Mouse (Mus musculus) lung, adult 18-20 months (tissue): ENCODE results near the gene Elmsan1.

Experiments used
- DNase-seq, 2 experiments: peaks; one replicate each; pipeline ENCODE4 v3.0.0; 2022; ENCODE audit warnings: mixed read lengths in 2 of 2

The Elmsan1 gene

GRCm38 (mm10) chr12:84192741-84193641, 25.7 kb downstream of the Elmsan1 start:
- DNase-seq: peak; percentile 65 to 77

- no peak for DNase-seq
Measured at GRCm38 (mm10) chr12:84192280-84192679, 26.4 kb downstream of the Elmsan1 start.

DNA sequence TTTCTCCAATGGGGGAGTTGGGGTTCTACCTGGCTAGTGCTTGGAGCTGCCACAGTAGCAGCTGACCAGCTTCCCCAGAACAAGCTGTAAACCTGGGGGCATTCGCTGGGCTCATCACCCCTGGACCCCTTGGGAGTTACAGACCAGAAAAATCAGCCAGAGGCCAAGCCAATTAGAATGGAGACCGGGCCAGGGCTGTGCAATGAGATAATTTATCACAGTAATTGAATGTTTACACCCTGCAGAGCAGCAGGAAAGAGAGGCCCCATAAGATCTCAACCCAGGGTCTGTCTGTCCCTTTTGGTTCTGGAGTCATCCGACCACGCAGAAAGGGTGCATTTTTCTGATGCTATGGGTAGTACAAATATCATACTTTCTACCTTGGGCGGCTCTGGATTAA, 26.9 kb downstream of the Elmsan1 start:
- no peak for DNase-seq

- DNase-seq: no peak
Measured at GRCm38 (mm10) chr12:84191190-84191589, 27.5 kb downstream of the Elmsan1 start.

DNA sequence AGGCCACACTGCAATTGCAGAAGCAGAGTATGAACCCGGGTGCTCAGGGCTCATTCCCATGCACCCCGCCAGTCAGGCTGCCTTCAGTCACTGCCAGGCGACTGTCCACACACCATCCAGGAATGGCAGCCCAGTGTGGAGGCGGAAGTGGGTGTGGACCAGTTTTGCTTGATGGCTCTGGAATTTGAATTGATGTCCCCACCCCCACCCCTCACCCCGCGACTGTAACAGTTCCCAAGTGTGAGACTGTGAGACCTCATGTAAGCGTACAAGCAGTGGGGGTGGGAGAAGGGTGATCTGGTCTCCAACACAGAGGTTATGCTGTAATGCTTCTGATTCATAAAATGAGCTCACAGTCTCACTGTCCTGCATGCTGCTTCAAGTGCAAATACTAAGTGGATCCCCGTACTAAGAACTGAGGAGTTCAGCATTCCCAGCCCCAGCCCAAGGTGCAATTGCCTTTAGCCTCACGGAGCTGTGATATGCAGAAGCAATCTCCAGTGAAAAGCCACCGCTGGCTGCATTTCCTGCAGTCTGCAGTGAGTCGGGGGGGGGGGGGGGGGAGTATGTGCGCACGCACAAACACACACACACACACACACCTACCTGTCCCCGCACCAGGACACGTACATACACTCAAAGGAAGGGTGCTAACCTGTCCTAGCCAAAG, 28.4 kb downstream of the Elmsan1 start:
- no peak for DNase-seq

DNA sequence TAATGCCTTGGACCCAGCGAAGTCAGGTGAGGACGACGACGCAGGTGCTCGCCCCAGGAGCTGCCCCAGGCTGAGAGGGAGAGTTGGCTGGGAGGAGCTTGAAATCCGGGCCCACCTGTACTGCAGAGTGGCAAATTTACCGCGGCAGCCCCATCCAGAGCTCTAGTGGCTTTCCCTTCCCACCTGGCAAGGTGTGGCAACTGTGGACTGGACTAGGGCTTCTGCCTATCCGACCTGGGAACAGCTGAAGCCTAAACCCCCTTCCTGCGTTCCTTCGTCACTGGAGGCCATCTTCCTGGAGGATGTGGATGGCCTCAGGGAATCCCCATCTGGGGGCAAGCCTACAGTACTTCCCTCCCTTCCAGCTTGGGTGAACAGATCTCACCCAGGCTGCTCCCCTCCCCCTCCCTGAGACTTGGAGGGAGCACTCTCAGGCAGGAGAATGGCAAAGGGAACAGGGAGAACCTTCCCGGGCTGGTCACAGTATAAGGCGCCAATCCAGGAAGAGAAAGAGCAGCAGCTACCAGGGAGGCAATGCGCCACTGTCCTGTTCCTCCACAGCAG, 29.7 kb downstream of the Elmsan1 start:
- no peak for DNase-seq

DNA sequence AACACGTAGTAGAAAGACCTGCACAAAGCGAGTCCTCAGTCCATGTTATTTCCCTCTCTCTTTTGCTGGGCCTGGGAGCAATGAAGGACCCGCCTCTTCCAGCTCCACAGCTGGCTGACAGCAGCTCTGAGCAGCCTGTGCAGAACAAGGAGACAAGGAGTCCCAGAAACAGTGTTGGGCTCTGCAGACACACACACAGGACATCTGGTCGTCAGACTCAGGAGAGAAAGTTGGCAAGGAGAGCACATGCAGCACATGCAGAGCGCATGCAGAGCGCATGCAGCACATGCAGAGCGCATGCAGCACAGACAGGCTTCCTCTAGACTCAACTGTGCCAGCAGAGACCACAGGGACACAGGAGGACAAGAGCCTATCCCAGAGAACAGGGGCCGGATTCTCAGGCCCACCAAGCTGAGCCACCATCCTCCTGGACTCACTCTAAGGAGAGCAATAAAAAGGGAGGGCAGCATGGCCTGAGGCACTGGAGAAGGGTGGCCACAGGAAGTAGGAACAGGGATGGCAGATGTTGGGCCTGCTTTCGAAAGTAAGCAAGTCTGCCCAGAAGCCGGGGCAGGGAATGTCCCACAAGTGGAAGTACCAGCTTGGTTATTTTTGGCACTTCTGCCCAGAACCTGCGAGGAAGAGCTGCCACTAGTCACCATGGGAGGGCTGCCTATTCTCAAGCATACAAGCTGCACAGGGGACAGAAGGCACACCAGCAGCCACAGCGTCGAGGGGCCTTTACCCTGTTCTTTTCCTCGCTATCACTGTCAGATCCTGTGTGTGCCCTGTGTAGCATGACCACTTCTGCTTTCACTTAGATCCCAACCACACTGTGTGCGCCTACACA, 30.7 kb downstream of the Elmsan1 start:
- DNase-seq: peak in 1 of 2 experiments; percentile 6

- peak; percentile 89 to 92 for DNase-seq
Measured at GRCm38 (mm10) chr12:84186950-84187349, 31.7 kb downstream of the Elmsan1 start.

DNA sequence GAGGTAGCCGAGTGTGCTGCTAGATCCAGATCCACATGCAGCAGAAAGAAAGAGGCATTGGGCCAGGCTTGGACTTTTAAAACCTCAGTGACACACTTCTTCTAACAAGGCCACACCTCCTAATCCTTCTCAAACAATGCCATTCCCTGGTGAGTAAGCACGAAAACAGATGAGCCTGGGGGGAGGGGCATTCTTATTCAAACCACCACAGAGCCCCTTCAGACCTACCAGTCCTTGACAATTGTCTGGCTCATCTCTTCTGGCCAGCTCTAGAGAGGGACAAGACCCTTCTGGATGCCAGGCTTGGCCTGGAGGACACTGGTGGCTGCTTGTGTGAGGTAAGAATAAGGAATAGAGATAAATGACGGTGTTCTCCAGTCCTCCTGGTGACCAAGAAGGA, 32.1 kb downstream of the Elmsan1 start:
- peak in 1 of 2 experiments; percentile 7 for DNase-seq

GRCm38 (mm10) chr12:84185547-84185946, 33.1 kb downstream of the Elmsan1 start:
- no peak for DNase-seq

- DNase-seq: no peak
Measured at GRCm38 (mm10) chr12:84184979-84185378, 33.7 kb downstream of the Elmsan1 start.

- DNase-seq: no peak
Measured at GRCm38 (mm10) chr12:84181999-84182398, 36.7 kb downstream of the Elmsan1 start.

DNA sequence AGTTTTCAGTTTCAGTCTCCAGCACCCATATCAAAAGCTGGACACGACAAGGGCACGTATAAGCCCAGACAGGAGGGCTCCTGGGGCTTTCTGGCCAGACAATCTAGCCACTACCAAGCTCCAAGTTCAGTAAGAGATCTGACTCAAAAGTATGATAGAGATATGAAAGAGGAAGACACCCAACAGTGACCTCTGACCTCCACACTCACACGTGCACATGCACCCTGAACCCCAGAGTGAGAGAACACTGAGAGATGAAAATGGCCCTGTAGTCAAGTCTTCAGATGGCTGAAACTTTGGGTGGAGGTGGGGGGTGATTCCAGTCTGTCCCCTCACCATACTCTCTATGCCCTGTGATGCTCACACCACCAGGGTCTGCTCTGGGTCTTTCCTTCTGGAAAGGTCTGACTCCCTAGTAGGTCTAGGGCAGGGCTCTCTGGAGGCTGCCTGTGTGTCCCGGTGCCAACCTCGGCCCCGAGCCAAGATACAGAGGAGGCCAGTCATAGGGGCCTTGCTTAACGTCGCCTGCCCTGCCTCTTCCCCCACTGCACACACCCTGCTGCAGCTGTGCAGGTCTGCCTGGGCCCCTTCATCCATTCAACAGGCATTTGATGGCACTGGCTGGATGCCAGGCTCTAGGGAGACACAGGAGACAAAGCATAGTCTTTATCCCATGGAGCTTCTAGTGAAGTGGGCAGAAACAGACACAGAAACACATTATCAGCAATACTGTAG, 37.8 kb downstream of the Elmsan1 start:
- peak; percentile 88 to 94 for DNase-seq

- DNase-seq: no peak
Measured at GRCm38 (mm10) chr12:84180090-84180489, 38.6 kb downstream of the Elmsan1 start.

DNA sequence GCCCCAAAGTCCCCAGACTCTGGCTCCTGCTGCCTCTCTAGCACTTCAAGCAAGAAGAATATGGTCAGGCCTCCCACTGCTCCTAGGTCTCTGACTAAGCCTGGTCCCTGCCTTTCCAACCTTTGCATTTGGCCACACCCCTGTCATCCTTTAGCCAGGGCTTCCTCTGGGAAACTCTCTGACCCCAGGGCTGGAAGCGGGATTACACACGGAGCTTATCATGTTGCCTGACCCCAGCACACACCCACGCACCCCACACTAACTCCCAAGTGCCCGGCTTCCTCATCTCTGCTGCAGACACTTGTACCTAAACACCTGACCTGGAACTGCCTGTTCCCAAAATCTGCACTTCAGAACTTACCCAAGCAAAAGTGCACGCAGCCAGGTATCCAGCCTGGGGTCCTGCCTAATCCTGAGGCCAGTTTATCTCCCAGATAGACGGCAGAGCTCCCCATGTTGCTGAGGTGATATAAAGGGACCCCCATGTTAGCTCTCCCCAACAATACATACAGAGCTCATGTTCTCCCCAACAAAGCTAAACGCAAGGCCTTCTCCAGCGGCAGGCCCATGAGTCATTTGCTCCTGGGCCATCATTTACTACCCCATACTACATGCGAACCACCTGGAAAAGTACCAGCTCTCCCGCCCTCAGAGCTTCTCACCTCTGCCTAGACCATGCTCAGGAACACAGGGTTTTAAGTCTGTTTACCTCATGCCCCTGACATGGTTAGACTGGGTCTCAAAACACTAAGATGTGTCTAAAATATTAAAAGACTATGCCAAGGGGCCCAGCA, 39.8 kb downstream of the Elmsan1 start:
- no peak for DNase-seq

DNA sequence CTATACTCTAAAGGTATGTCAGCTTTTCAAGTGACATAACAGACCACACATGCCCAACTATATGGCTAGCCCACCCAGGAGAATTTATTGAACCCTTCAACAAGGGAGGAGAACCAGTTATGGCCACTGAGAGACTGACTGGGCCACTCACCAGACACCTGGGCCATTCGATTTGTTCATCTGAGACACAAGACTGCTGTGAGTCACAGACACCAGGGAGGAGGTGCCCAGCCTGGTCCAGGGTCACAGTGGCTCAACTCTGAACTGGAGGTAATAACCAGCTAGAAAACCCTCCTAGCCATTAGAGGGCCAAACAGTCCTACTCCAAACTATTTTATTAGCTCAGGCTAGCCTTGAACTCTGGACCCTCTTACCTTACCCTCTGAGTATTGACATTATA, 40.6 kb downstream of the Elmsan1 start:
- no peak for DNase-seq

DNA sequence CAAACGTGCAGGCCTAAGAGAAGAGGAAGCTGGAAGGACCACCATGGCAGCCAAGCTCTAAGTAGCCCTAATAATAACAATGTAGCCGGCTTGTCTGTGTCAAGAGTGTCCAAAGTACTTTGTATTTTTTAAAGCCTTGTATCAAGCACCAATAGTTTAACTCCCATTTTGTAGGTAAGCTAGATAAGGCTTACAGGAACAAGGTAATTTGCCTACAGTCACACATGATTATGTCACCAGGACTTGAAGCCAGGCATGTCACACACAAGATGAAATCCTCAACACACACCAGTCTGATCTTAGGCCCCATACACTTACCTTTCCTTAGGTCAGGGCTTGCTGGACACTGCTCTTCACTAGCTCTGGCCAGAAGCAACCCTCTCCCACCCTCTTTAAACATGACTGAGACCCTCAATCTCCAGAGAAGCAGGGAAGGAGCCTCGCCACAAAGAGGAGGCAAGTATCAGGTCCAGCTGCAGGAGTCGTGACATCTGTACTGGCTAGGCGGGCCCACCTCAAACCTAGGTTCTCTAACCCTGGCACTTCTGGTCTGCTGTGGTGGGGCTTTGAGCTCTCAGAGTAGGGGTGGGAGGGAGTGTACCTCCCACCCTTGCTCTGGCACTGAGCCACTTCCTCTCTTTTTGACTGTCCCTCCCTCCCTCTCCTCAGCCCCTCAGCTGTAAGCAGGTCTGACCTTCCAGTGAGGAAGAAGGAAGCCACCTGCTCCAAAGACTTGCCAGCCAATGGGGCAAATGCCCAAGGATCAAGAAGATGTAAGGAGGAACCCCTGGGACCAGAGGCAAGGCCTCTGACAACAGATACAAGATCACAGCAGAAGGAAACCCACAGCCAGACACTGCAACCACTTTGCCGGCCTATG, 41.6 kb downstream of the Elmsan1 start:
- no peak for DNase-seq

DNA sequence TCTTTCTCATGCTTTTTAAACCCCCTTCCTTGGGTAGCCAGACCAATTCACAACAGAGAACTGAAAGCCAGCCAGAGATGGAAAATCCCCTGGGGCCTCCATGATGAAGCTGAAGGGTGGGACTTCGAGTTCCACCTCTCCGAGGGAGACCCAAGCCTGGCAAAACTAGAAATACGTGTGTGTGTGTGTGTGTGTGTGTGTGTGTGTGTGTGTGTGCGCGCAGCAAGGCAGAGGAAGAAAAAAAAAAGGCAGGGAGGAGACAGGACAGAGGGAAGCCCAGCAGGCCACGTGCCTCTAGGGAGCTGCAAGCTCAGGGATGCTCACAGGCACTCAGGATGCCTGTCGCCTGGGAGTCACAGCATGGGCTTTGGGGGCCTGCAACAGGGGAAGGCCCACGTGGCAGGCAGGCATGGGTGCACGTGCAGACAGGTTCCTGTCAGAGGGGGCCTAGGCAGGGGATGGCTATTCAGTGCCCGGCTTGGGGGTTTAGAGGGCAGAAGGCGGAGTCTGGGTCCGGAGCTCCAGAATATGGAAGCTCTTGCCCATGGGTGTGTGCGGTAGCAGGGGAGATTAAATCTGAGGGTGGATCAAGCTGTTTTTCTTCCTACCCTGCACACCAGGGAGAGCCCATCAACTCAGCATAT, 42.4 kb downstream of the Elmsan1 start:
- DNase-seq: no peak

DNA sequence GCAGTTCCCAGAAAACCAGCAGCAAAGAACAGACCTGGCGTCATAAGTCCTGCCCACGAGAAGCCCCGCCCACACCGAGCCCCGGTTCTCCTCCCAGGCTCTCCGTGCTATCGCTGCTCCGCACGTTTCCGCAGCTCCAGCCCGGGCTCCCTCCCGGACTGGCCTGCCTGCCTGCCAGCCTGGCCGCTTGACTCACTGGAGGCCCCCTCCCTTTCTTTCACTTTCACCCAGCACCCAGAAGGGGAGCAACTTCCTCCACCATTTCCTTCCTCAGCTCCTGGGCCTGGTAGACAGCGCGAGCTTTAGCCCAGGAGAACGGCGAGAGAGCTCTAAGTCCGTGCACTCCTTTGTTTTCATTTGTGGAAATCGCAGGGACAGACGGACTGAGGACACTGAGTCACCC, 43.0 kb downstream of the Elmsan1 start:
- peak; percentile 95 to 96 for DNase-seq

DNA sequence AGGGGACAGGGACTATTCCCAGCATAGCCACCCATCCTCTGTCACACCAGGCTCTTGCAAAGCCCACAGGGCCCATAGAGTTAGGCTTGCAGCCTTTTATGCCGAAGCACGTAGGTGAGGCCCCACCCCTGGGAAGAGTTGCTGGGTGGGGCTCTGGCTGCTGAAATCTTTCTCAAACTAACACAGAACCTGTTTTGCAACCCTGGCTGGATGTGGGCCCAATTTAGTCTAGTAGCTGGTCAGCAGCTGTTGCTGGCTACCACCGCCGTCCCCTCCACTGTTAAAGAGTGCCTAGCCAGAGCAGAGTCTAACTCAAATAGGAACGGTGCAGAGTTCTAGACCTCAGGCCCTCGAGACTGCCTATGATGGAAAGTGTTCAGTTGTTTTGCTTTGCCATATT, 43.8 kb downstream of the Elmsan1 start:
- peak; percentile 95 to 97 for DNase-seq
